Mouse (Mus musculus): ENCODE data around the gene Flot2. TPM values are rescaled to one million over a fixed set of nuclear protein-coding genes. Genes with fewer than 3 reads are reported as not detected.
A peak's percentile ranks its signal among the peaks of the same experiment; 100 is the strongest.

Flot2 gene
- polyA plus RNA-seq, 1 experiment from 2014 or later = 143 TPM

DNA sequence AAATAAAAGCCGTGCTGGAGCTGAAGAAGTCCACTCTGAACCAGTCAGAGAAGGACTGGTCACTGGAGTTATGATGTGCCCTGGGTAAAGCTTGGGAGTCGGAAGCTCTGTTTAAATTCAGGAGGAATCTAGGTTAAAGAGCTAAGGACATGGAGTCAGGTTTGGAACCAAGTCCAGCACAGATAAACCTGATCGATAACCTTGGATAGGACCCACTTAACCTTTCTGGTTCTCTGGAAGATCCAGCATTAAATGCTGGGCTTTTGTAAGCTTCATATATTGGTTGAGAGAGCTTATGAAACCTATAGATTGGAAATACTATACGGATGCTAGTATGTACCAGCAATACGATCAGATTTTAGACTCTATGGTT is 57.4 kb downstream of the Flot2 start:
- in situ Hi-C loops (cut with MboI; ENCODE audit: low pct_unique_long_range_greater_than_20kb) = no loop called here
- peaks cover 3% of the 10 kb centered on the region for H3K27me3 ChIP-seq
- DNase-seq (ENCODE audit: low read depth, low spot score) (no peak), ATAC-seq (no peak)
- TF ChIP-seq CTCF (IDR thresholded peaks at IDR 0.05) = no peak
- ChIA-PET POLR2A (interaction anchor here (0.8 to 1.4 kb wide), 3 partner anchors 13 to 25 kb away, joined by 3 to 5 read pairs (median 4); partner anchors contain the start of gene Eral1), CTCF (interaction anchor here (1.7 to 2.1 kb wide), 3 partner anchors 9 to 82 kb away, joined by 5 to 8 read pairs (median 7); partner anchors contain the start of genes Nek8 and Tlcd1)

DNA sequence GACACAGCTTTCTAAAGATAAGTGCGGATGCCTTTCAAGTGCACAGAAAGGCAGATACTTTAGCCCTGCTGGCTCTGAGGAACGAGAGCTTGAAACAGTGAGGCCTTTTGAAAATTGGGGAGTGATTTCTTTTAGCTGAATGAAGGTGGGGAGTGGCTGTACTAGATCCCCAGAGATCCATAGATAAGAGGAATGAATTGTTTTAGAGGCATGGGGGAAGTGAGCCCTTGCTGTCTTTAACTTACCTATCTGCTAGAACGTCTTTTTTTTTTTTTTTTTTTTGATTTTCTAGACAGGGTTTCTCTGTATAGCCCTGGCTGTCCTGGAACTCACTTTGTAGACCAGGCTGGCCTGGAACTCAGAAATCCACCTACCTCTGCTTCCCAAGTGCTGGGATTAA is 59.3 kb downstream of the Flot2 start:
- no peak for ATAC-seq
- H3K27me3 ChIP-seq = peaks cover 3% of the 10 kb centered on the region
- POLR2A ChIA-PET = no interaction called here
- in situ Hi-C loops (cut with MboI; ENCODE audit: low pct_unique_long_range_greater_than_20kb) = no loop called here
- CTCF ChIA-PET = interaction anchor here (1.1 to 1.8 kb wide), 3 partner anchors 16 to 29 kb away, joined by 3 to 5 read pairs (median 4); no protein-coding TSS in a partner anchor
- no peak for DNase-seq (ENCODE audit: low read depth, low spot score)
- no peak for TF ChIP-seq CTCF (IDR thresholded peaks at IDR 0.05)

DNA sequence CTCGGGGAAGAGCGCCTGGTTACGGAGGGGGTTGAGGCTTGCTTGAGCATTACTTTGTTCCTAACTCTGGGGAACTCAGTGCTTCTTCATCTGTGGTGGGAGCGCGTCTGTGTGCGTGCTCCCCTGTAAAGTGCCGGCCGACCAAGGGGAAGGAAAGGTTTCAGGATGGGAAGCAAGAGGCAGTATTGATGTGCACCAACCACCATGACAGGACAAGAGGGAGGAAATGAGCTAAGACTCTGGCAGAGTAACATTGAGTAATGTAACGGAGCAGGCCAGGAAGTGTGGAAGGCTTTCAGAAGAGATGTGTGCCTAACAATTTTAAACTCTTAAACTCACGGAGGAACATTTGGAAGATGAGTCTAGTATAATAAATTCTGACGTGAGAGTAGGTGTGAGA is 63.0 kb downstream of the Flot2 start:
- no peak for TF ChIP-seq CTCF (IDR thresholded peaks at IDR 0.05)
- DNase-seq (ENCODE audit: low read depth, low spot score) (no peak), ATAC-seq (no peak)
- POLR2A ChIA-PET = no interaction called here
- CTCF ChIA-PET = no interaction called here
- H3K27me3 ChIP-seq = no peaks in the 10 kb centered on the region
- in situ Hi-C loops (cut with MboI; ENCODE audit: low pct_unique_long_range_greater_than_20kb) = no loop called here

DNA sequence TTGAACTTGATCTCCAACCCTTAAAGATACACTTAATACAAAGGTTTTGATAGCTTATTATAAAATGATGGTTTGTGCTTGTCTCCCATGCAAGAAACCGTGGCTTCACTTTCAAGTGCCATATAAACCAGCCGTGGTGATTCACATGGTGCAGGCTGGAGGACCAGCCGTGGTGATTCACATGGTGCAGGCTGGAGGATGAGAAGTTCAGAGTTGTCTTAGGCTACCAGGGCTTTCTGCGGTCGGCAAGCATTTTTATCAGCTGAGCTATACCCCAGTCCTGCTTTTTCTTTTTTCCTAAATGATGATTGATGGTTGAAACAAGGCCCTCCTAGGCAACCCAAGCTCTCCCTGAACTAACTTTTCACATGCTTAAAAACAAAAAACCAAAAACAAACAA is 64.4 kb downstream of the Flot2 start:
- ATAC-seq (no peak), DNase-seq (ENCODE audit: low read depth, low spot score) (no peak)
- POLR2A ChIA-PET = no interaction called here
- in situ Hi-C loops (cut with MboI; ENCODE audit: low pct_unique_long_range_greater_than_20kb) = no loop called here
- CTCF ChIA-PET = interaction anchor here (1.2 kb wide), 1 partner anchor 21 kb away, joined by 3 read pairs; no protein-coding TSS in a partner anchor
- TF ChIP-seq CTCF (IDR thresholded peaks at IDR 0.05) = no peak
- H3K27me3 ChIP-seq = no peaks in the 10 kb centered on the region

DNA sequence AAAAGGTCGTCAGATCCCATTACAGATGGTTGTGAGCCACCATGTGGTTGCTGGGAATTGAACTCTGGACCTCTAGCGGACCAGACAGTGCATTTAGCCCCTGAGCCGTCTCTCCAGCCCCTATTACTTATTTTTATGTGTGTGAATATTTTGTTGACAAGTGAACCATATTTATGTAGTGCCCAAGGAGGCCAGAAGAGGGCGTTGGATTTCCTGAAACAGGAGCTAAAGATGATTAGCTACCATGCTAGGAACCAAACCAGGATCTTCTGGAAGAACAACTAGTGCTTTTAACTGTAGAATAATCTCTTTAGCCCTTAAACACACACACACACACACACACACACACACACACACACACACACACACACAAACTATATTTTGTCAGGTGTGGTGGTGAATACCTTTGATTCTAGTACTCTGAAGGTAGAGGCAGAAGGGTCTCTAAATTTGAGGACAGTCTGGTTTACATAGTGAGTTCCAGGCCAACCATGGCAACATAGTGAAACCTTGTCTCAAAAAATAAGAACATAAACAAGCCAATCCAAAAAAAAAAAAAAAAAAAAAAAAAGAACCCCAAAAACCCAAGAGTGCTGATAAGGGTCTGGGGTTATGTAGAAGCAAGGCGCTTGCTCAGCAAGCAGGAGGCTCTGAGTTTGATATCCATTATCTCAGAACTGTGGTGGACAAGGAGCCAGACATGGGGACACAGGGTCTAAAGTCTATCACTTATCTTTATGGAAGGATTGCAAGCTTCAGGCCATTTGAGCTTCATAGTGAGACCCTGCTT is 65.4 kb downstream of the Flot2 start:
- in situ Hi-C loops (cut with MboI; ENCODE audit: low pct_unique_long_range_greater_than_20kb) = no loop called here
- H3K27me3 ChIP-seq = no peaks in the 10 kb centered on the region
- peak; percentile 38 for TF ChIP-seq CTCF (IDR thresholded peaks at IDR 0.05)
- CTCF ChIA-PET = interaction anchor here (1.7 kb wide), 1 partner anchor 8 kb away, joined by 5 read pairs; the partner anchor contains the start of gene Fam222b
- DNase-seq (ENCODE audit: low read depth, low spot score) (no peak), ATAC-seq (no peak)
- POLR2A ChIA-PET = no interaction called here

DNA sequence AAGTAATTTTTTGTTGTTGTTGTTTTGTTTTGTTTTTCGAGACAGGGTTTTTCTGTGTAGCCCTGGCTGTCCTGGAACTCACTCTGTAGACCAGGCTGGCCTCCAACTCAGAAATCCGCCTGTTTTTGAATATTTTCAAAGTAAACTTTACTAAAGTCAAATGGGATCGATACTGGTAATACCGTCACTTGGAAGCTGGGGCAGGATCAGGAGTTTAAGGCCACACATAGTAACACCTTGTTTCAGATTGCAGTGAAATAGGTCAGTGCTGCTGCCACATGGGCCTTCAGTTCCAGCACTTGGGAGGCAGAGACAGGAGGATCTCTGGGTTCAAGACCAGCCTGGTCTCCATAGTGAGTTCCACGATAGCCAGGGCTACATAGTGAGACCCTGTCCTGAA is 66.8 kb downstream of the Flot2 start:
- in situ Hi-C loops (cut with MboI; ENCODE audit: low pct_unique_long_range_greater_than_20kb) = no loop called here
- ChIA-PET CTCF (interaction anchor here (1.4 to 1.7 kb wide), 2 partner anchors 10 kb away, joined by 3 to 5 read pairs; partner anchors contain the start of gene Fam222b), POLR2A (no interaction called here)
- no peak for TF ChIP-seq CTCF (IDR thresholded peaks at IDR 0.05)
- DNase-seq (ENCODE audit: low read depth, low spot score) (no peak), ATAC-seq (no peak)
- H3K27me3 ChIP-seq = no peaks in the 10 kb centered on the region

Other genes with a start within 250 kb of the Flot2 start
- 0.15 TPM for gene Pipox, start 143.8 kb upstream of the Flot2 start, polyA plus RNA-seq (2021)
- gene Sez6, start 107.1 kb upstream of the Flot2 start, polyA plus RNA-seq (2021) = not detected
- gene Phf12, start 55.2 kb upstream of the Flot2 start, polyA plus RNA-seq (2021) = 60.8 TPM
- gene Dhrs13, start 5.7 kb upstream of the Flot2 start, polyA plus RNA-seq (2021) = 17.9 TPM
- gene Eral1, start 42.5 kb downstream of the Flot2 start, polyA plus RNA-seq (2021) = 22.1 TPM
- 18.6 TPM for gene Fam222b, start 56.7 kb downstream of the Flot2 start, polyA plus RNA-seq (2021)
- 101 TPM for gene Traf4, start 127.7 kb downstream of the Flot2 start, polyA plus RNA-seq (2021)
- gene Nek8, start 138.7 kb downstream of the Flot2 start, polyA plus RNA-seq (2021) = 19.6 TPM
- 13.6 TPM for gene Tlcd1, start 138.8 kb downstream of the Flot2 start, polyA plus RNA-seq (2021)
- 1,270 TPM for gene Rpl23a, start 145.7 kb downstream of the Flot2 start, polyA plus RNA-seq (2021)
- gene Rab34, start 150.5 kb downstream of the Flot2 start, polyA plus RNA-seq (2021) = 138 TPM
- 0.18 TPM for gene Proca1, start 155.5 kb downstream of the Flot2 start, polyA plus RNA-seq (2021)
- 118 TPM for gene Sdf2, start 207.8 kb downstream of the Flot2 start, polyA plus RNA-seq (2021)
- 69.2 TPM for gene Supt6, start 208.1 kb downstream of the Flot2 start, polyA plus RNA-seq (2021)
- 192 TPM for gene 2610507B11Rik, start 223.8 kb downstream of the Flot2 start, polyA plus RNA-seq (2021)